Mouse (Mus musculus) heart, postnatal 14 days (tissue): ENCODE data around the gene Kdm7a. TPM values are rescaled to one million over a fixed set of nuclear protein-coding genes. Genes with fewer than 3 reads are reported as not detected.

Experiments used
- DNase-seq, 2 experiments: peaks; one replicate each; pipeline ENCODE4 v3.0.0; 2021 to 2022
- intact Hi-C: fragments of 180-260 bp; cut with DNase I; formaldehyde crosslinking; loops from one replicate; pipeline ENCODE4 v1.15.1; 2025
- total RNA-seq, 2 experiments: library from RNA; stranded (reverse); gene quantifications; 2 replicates each; pipeline ENCODE4 v1.2.3; 2021

Gene Kdm7a
- total RNA-seq, 2 experiments from 2014 or later = 20.2 to 21.9 TPM

DNA sequence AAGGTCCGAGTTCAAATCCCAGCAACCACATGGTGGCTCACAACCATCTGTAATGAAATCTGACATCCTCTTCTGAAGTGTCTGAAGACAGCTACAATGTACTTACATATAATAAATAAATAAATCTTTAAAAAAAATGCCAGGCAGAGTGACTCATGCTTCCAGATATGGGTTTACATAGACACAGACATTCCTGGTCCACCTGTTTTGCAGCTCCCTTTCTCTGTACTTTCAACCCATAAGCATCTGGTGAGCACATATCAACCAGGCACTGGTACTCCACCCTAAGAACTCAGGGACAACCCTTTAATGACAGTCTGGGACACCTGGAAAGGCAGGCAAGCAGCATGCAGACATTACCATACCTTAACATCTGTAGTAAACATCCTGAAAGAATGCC lies 91.2 kb downstream of the Kdm7a start:
- no peak for DNase-seq
- intact Hi-C loops = no loop called here

DNA sequence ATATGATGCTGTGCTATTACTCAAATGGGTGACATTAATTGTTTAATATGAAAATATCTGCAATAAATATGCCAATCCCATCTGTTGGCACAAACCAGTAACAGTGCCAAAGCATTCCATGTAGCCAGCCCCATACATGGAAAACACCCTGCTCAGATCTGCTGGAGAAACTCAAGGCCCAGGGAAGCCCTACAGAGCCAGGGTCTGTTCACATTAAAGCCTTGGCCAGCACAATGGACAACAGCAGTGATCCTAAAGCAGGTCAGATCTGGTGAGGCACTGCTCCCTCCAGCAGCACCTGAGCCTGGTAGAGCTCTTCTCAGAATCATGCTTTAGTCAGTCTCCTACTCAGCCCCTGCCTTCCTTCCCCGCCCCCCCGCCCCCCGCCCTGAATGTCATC lies 93.4 kb downstream of the Kdm7a start:
- intact Hi-C loops = no loop called here
- no peak for DNase-seq

DNA sequence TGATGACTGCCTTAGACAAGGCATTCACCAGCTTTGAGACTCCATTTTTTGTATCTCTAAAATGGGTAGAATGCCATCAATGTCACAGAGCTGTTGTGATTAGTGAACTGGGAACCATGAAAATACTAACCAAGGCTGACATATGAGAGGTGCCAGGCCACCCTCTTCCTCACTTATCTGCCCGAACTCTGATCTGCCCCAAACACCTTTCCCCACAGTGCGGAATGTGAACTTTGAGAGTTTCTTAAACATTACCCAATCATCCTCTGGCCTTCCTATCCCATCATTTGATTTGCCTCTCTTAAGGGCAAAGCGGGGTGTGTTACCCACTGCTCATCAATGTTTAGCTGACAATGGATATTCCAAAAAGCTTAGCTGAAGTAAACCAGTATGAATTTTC lies 93.9 kb downstream of the Kdm7a start:
- no peak for DNase-seq
- intact Hi-C loops = no loop called here

DNA sequence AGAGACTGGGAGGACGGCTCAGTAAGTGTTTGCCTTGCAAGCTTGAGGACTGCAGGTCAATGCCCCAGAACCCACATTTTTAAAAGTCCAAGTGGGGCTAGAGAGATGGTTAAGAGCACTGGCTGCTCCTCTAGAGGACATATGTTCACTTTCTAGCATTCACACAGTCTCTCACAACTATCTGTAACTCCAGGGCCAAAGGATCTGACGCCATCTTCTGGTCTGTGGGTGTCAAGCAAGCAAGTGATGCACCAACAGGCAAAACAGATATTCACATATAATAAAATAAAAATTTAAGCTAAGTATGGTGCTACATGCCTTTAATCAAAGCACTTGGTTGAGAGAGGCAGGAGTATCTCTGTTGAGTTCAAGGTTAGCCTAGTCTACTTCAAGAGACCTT lies 99.8 kb downstream of the Kdm7a start:
- intact Hi-C loops = no loop called here

DNA sequence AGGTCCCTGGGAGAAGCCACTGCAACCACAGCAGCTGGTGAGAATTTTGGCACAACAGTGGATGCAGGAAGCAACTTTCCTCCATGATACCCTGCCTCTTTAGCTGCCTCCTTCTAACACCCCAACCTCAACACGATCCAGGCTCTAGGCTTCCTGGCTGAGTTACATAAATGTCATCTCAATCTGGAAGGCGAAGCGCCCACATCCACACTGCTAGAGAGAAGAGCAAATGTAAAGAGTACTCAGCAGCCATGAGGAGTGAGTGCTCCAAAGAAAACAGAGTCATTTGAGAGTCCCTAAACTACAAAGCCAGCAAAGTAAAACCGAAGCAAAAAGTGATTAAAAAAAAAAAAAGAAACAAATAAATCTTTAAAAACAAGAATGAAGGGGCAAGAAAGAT lies 102.0 kb downstream of the Kdm7a start:
- DNase-seq = no peak
- intact Hi-C loops = no loop called here

More for the DNA sequence above, 99.8 kb downstream of the Kdm7a start:
- DNase-seq = no peak

Other genes with a start within 250 kb of the Kdm7a start
- 10 to 100 TPM in 1 of 2 experiments, 1 to 10 TPM in 1; 9.4 to 10.7 TPM for gene Parp12, start 88.4 kb downstream of the Kdm7a start, total RNA-seq
- gene Slc37a3, start 170.9 kb upstream of the Kdm7a start, total RNA-seq = 10 to 100 TPM; 20.0 to 24.1 TPM
- under 1 TPM; 0.17 to 0.49 TPM for gene Rab19, start 174.4 kb upstream of the Kdm7a start, total RNA-seq
- gene Mkrn1, start 213.7 kb upstream of the Kdm7a start, total RNA-seq = 100 to 1,000 TPM; 117 to 139 TPM